Mouse (Mus musculus): ENCODE measurements at regions not wholly inside any gene's neighbourhood (a gene's known extent, or its start where the extent isn't known, plus 50 kb on each side); places are given as distances from the start of the nearest gene placed in this dataset.

- no peak for TF ChIP-seq GATA4 (IDR thresholded peaks at IDR 0.05; ENCODE audit: insufficient replicate concordance, low read length)
These were observed 627.5 kb downstream of the Nr2f2 start for GRCm38 (mm10) chr7:69738998-69739397.

DNA sequence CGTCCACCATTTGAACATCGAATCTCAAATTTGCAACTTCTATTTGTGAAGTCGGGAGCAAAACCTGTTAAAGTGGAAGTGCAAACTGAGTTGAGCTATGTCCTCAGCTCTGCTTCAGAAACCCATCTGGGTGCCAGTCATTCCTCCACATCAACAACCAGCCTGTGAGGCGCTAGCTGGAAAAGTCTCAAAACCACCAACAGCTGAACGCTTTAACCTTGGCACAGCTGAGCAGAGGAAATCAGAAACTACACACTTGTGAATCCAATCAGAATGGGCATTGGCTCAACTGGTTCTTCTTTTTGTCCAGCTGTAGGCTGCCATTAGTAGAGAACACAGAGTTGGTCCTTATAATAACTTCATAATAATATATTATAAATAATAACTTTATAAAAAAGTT is 651.5 kb downstream of the Nr2f2 start:
- no peak for TF ChIP-seq GATA4 (IDR thresholded peaks at IDR 0.05; ENCODE audit: insufficient replicate concordance, low read length)

DNA sequence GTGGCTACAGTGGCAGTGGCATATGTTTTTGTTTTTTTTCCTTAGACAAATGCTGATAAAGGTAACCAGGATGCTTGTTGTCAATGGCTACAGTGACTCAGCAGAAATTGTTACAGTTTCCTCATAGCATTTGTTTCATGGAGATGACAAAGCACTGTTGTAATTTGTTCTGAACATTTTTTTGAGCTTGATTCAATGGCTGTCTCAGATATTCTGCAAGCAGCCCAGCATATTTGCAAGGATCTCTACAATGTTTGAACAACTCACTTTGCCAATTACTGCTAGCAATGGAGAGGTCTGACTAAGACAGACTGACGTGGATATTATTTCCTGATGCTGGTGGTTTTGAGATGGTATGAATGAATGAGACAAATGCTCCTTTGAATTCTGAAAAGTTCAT is 696.3 kb downstream of the Nr2f2 start:
- no peak for TF ChIP-seq GATA4 (IDR thresholded peaks at IDR 0.05; ENCODE audit: insufficient replicate concordance, low read length)

DNA sequence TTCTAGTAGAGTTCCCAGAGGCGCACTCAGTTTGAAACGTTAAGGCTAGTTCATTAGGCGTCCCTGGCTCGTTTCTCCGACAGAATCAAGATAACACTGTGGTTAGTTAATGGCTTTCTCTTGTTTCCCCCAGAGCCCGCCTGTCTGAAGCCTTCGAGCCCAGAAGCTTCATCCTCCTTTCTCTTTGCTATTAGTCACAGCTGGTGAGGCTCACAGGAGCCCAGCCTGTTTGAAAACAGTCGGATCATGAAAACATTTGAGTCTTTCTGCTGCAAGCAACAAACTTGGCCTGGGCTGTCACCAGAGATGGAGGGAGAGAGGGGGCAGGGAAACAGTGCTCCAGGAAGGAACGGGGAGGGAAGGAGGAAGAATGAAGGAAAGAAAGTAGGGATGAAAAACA is 711.0 kb downstream of the Nr2f2 start:
- no peak for TF ChIP-seq GATA4 (IDR thresholded peaks at IDR 0.05; ENCODE audit: insufficient replicate concordance, low read length)

GRCm38 (mm10) chr7:69645449-69645848 is 721.1 kb downstream of the Nr2f2 start:
- TF ChIP-seq GATA4 (IDR thresholded peaks at IDR 0.05; ENCODE audit: insufficient replicate concordance, low read length), result no peak

DNA sequence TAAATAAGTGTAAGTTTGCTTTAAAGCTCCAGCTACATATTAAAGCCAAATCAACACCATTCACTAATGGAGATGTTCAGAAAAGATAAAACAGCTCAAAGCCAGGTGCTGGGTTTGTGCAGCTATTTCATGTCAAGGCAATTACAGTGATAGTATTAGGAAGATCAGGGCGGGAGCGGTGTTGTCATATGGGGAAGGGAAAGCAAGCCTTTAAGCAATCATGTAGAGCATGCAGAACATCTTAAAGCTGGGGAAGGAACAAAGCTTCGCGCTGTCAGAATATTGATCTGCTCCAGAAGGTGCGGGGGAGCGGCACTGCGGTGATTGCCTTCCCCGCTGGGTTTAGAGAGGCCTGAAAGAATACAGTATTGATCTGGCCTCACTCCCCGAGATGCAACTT is 724.9 kb downstream of the Nr2f2 start:
- no peak for TF ChIP-seq GATA4 (IDR thresholded peaks at IDR 0.05; ENCODE audit: insufficient replicate concordance, low read length)

DNA sequence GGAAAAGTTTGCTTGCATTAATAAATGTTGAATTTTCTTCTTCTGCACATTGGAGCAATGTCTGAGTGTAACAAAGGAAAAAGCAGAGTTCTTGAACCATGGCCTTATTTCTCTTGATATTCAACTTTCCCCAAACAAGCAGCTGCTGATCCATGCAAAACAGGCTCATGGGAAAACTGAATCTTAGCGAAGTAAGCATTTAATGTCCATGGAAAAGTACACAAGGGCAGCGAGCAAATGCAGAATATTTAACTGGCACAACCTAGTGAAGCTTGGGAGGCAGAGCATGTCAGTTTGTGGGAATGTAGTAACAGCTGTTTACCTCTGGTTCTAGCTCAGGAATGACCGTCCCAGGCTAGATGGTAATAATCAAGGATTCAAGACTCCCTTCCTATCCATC is 766.7 kb downstream of the Nr2f2 start:
- TF ChIP-seq GATA4 (IDR thresholded peaks at IDR 0.05; ENCODE audit: insufficient replicate concordance, low read length), result no peak

DNA sequence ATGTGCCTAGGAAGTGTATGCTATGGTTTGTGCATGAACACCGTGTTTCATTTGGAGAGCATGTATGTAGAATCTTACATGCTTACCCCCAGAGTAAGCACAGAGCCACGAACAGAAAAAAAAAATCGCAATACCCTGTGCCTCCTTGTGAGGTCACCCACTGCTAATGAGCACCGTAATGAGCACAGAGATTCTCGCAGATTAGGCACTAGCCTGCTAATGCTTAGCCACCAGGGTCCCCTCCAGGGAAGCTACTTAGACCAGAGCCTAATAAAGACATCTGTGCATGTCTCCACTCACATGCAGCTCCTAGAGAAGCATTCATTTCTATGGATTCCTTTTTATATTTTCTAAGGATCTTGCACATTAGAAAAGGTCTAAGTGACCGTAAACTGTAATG is 780.8 kb downstream of the Nr2f2 start:
- no peak for TF ChIP-seq GATA4 (IDR thresholded peaks at IDR 0.05; ENCODE audit: insufficient replicate concordance, low read length)

DNA sequence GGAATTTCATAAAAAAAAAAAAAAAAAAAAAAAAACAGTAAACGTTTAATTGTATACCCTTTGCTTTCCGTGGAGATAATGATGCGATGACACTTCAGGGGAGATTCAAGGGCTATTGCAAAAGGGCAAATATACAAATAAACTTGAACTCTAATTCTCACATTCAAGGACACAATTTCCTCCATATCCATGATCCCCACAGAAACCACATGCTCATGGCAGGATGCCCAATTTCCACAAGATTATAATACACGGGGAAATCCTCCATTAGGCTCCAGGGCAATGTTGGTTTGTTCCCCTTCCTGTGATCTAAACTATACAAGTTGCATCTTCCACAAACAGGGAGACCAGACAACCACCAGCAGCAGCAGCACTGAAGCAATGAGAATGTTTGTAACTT is 781.4 kb downstream of the Nr2f2 start:
- no peak for TF ChIP-seq GATA4 (IDR thresholded peaks at IDR 0.05; ENCODE audit: insufficient replicate concordance, low read length)

DNA sequence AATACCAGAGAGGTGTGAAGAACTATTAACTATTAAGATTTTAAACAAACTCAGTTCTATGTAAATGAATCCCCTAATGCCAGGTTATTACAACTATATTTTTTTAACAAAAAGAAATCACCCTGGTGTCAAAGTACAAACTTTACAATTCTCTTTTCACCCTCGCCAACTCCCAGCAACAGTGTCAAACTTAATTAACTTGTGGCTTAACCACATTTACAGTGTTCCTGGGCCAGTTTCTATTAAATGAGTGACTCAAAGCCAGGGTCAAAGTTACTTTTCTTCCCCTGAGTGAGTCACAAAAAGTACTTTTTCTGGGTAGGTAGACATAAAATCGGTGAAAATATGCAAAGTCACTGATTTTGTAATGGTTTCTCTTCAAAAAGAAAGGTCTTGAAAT is 782.0 kb downstream of the Nr2f2 start:
- TF ChIP-seq GATA4 (IDR thresholded peaks at IDR 0.05; ENCODE audit: insufficient replicate concordance, low read length), result no peak

- TF ChIP-seq GATA4 (IDR thresholded peaks at IDR 0.05; ENCODE audit: insufficient replicate concordance, low read length), result no peak
These were observed 782.6 kb downstream of the Nr2f2 start for GRCm38 (mm10) chr7:69583901-69584300.

DNA sequence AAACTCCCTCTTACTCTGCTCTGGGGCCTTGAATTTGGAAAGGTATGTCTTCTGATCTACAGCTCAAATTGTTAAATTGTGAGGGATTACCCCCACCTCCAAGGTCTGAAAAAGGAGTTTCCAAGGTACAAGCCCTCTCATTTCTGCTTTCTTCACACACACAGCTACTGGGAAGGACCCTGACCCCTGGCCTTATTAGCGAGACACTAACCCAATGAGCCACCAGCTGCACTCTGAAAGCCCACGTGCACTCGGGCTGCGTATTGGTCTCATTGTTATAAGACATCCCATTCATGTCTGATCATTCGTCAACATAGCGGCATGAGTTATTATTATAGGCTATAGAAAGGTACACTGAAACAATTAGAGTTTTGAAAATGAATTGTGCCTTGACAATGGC is 784.9 kb downstream of the Nr2f2 start:
- TF ChIP-seq GATA4 (IDR thresholded peaks at IDR 0.05; ENCODE audit: insufficient replicate concordance, low read length), result no peak

DNA sequence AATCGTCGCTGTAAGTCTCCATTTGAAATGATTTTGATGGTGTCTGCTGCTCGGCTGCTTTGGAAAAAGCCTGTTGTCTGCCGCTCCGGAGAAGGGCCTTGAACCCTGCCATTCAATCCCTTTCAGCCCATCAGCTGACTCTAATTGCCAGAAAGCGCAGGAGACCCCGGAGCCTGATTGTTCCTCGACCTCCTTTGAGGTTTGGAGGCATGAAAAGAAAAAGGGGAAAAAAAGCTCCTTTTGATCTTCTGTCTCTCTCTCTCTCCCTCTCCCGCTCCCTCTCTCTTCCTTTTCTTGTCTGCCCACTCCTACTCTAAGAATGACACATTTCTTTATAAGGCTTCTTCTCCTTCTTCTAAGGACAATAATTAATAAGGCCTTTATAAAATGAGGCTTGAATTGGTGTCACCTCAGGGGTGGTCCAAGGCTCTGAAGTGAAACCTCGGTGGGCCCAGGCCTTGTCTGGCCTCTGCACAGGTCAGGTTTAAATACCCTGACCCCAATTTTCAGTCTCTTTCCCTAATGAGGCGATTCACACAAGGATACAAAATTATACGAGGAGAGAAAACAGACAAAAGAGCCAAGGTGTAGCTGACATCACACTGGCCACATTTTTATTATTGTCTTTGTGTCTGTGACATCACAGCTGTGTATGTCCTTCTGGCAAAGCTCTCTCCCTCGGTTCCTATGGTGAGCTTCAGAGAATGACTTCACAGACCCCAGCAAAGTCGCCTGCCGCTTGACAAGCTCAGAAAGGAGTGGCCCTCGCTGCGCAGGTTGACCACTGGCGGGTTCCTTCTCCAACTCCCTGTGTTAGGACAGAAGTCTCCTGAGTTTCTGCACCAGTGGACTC is 787.4 kb downstream of the Nr2f2 start:
- no peak for TF ChIP-seq GATA4 (IDR thresholded peaks at IDR 0.05; ENCODE audit: insufficient replicate concordance, low read length)

GRCm38 (mm10) chr7:69577754-69578153 is 788.8 kb downstream of the Nr2f2 start:
- no peak for TF ChIP-seq GATA4 (IDR thresholded peaks at IDR 0.05; ENCODE audit: insufficient replicate concordance, low read length)

- no peak for TF ChIP-seq GATA4 (IDR thresholded peaks at IDR 0.05; ENCODE audit: insufficient replicate concordance, low read length)
These were observed 789.9 kb downstream of the Nr2f2 start for GRCm38 (mm10) chr7:69576596-69576995.

DNA sequence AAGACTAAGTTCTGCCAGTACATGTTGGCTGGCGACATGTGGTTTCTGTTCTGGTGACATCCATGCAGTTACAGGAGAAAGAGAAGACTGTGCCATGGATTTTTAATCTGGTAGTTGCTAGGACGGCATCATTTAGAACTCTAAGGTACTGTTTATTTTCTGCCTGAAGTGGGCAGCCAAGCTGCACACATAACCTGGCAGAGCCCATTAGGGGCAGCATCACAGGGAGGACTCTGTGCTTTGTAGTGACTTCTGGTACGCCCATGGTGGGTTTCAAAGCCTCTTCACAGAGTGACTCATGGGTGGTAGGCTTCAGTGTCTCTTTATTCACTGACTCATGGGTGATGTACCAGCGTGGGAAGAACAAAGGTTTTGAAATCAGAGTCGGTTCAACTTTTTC is 792.8 kb downstream of the Nr2f2 start:
- TF ChIP-seq GATA4 (IDR thresholded peaks at IDR 0.05; ENCODE audit: insufficient replicate concordance, low read length), result no peak

All from liver, adult (tissue).